Mouse (Mus musculus) adipocyte (in vitro differentiated cells): ENCODE results near the gene Mettl15.
A peak's percentile ranks its signal among the peaks of the same experiment; 100 is the strongest.

Source experiments
- DNase-seq: peaks from one replicate; pipeline ENCODE4 v3.0.0-alpha.2; 2016; ENCODE audit warnings: low spot score

The Mettl15 gene

GRCm38 (mm10) chr2:109156131-109156530 is 124.4 kb downstream of the Mettl15 start:
- peak; percentile 64 for DNase-seq

- DNase-seq = peak; percentile 78
Measured at GRCm38 (mm10) chr2:109153402-109154050, 127.0 kb downstream of the Mettl15 start.

- no peak for DNase-seq
Measured at GRCm38 (mm10) chr2:109147292-109147691, 133.3 kb downstream of the Mettl15 start.

GRCm38 (mm10) chr2:109144410-109144809 is 136.1 kb downstream of the Mettl15 start:
- no peak for DNase-seq

- no peak for DNase-seq
Measured at GRCm38 (mm10) chr2:109140330-109140729, 140.2 kb downstream of the Mettl15 start.

- no peak for DNase-seq
Measured at GRCm38 (mm10) chr2:109137276-109137675, 143.3 kb downstream of the Mettl15 start.

GRCm38 (mm10) chr2:109130718-109131117 is 149.8 kb downstream of the Mettl15 start:
- DNase-seq = no peak

GRCm38 (mm10) chr2:109129921-109130320 is 150.6 kb downstream of the Mettl15 start:
- DNase-seq = no peak

- DNase-seq = no peak
Measured at GRCm38 (mm10) chr2:109105773-109106484, 174.6 kb downstream of the Mettl15 start.

GRCm38 (mm10) chr2:109049686-109050085 is 230.9 kb downstream of the Mettl15 start:
- DNase-seq = no peak
